Mouse (Mus musculus): Measurements from ENCODE around the gene Srrm3.

Gene Srrm3

GRCm38 (mm10) chr5:135869661-135870423 is 63.2 kb downstream of the Srrm3 start:
- DNase-seq (ENCODE audit: inconsistent ontology term): no peak

GRCm38 (mm10) chr5:135870505-135870904 is 63.8 kb downstream of the Srrm3 start:
- DNase-seq (ENCODE audit: inconsistent ontology term): no peak

- DNase-seq (ENCODE audit: inconsistent ontology term): no peak
These were observed 66.3 kb downstream of the Srrm3 start for GRCm38 (mm10) chr5:135872996-135873395.

GRCm38 (mm10) chr5:135873753-135874152 is 67.1 kb downstream of the Srrm3 start:
- DNase-seq (ENCODE audit: inconsistent ontology term): no peak

GRCm38 (mm10) chr5:135877180-135877579 is 70.5 kb downstream of the Srrm3 start:
- DNase-seq (ENCODE audit: inconsistent ontology term): no peak

- DNase-seq (ENCODE audit: inconsistent ontology term): peak; percentile 76
These were observed 71.1 kb downstream of the Srrm3 start for GRCm38 (mm10) chr5:135877831-135878231.

GRCm38 (mm10) chr5:135879449-135880158 is 72.9 kb downstream of the Srrm3 start:
- peak; percentile 82 for DNase-seq (ENCODE audit: inconsistent ontology term)

- DNase-seq (ENCODE audit: inconsistent ontology term): no peak
These were observed 78.0 kb downstream of the Srrm3 start for GRCm38 (mm10) chr5:135884641-135885040.

GRCm38 (mm10) chr5:135887675-135888102 is 81.0 kb downstream of the Srrm3 start, which contains the start of gene Hspb1:
Gene Hspb1 (plus strand): TSS chr5:135887919.
- peak; percentile 94 for DNase-seq (ENCODE audit: inconsistent ontology term)

- DNase-seq (ENCODE audit: inconsistent ontology term): no peak
These were observed 81.9 kb downstream of the Srrm3 start for GRCm38 (mm10) chr5:135888405-135889215.

GRCm38 (mm10) chr5:135890323-135890722 is 83.6 kb downstream of the Srrm3 start:
- no peak for DNase-seq (ENCODE audit: inconsistent ontology term)

- DNase-seq (ENCODE audit: inconsistent ontology term): no peak
These were observed 84.2 kb downstream of the Srrm3 start for GRCm38 (mm10) chr5:135890920-135891319.

- DNase-seq (ENCODE audit: inconsistent ontology term): no peak
These were observed 86.1 kb downstream of the Srrm3 start for GRCm38 (mm10) chr5:135892589-135893351.

- no peak for DNase-seq (ENCODE audit: inconsistent ontology term)
These were observed 88.3 kb downstream of the Srrm3 start for GRCm38 (mm10) chr5:135894958-135895357.

GRCm38 (mm10) chr5:135898028-135898427 is 91.3 kb downstream of the Srrm3 start:
- DNase-seq (ENCODE audit: inconsistent ontology term): no peak

- no peak for DNase-seq (ENCODE audit: inconsistent ontology term)
These were observed 92.3 kb downstream of the Srrm3 start for GRCm38 (mm10) chr5:135898995-135899394.

- DNase-seq (ENCODE audit: inconsistent ontology term): no peak
These were observed 93.1 kb downstream of the Srrm3 start for GRCm38 (mm10) chr5:135899833-135900232.

GRCm38 (mm10) chr5:135900701-135901100 is 94.0 kb downstream of the Srrm3 start:
- DNase-seq (ENCODE audit: inconsistent ontology term): no peak

- no peak for DNase-seq (ENCODE audit: inconsistent ontology term)
These were observed 94.8 kb downstream of the Srrm3 start for GRCm38 (mm10) chr5:135901354-135902095.

GRCm38 (mm10) chr5:135903058-135903457 is 96.4 kb downstream of the Srrm3 start:
- DNase-seq (ENCODE audit: inconsistent ontology term): no peak
